Mouse (Mus musculus): ENCODE results near the gene Lrrc8c.

GRCm38 (mm10) chr5:105605736-105606135, 86.5 kb downstream of the Lrrc8c start:
- TF ChIP-seq CTCF (IDR thresholded peaks at IDR 0.05; ENCODE audit: control insufficient read depth, insufficient read depth, low read length) (no peak), POLR2A (IDR thresholded peaks at IDR 0.05; ENCODE audit: borderline replicate concordance, control insufficient read depth, low read depth, low read length) (no peak)

All from bone marrow, adult 2 months (tissue).